Mouse (Mus musculus) MEL (cell line): ENCODE data around the gene BC051665. TPM values are rescaled to one million over a fixed set of nuclear protein-coding genes. Genes with fewer than 3 reads are reported as not detected.

Experiments used
- DNase-seq: peaks from one replicate; pipeline ENCODE4 v3.0.0; 2011; ENCODE audit warnings: low read depth, low spot score
- H3K27ac ChIP-seq: 2 replicates; pipeline ENCODE4 v1.5.1; 2012; ENCODE audit warnings: low read depth, mild to moderate bottlenecking, control low read depth, low read length, moderate library complexity; ENCODE audit not compliant: control insufficient read depth
- H3K27me3 ChIP-seq, 2 experiments: fragments of 150-350 bp in 1 of 2; sonication (generic) in 1 of 2; 2 replicates each; pipeline ENCODE4 v1.6.1; 2012; ENCODE audit warnings: low read length in 2 of 2, mild to moderate bottlenecking in 2 of 2, improper control_type of control experiment in 1 of 2, moderate library complexity in 1 of 2; ENCODE audit not compliant: insufficient read depth in 2 of 2, control insufficient read depth in 1 of 2
- H3K36me3 ChIP-seq, 2 experiments: 2 replicates each; pipeline ENCODE4 v1.6.1; 2012 to 2014; ENCODE audit warnings: low read length in 2 of 2, improper control_type of control experiment in 1 of 2, inconsistent platforms in 1 of 2, mild to moderate bottlenecking in 1 of 2; ENCODE audit not compliant: insufficient read depth in 2 of 2, control insufficient read depth in 1 of 2
- H3K4me1 ChIP-seq, 2 experiments: fragments of 150-350 bp in 1 of 2; sonication (generic) in 1 of 2; 2 replicates each; pipeline ENCODE4 v1.6.1; 2012; ENCODE audit warnings: low read length in 2 of 2, improper control_type of control experiment in 1 of 2, mild to moderate bottlenecking in 1 of 2; ENCODE audit not compliant: insufficient read depth in 2 of 2, control insufficient read depth in 1 of 2
- H3K4me3 ChIP-seq, 2 experiments: fragments of 150-350 bp in 1 of 2; sonication (generic) in 1 of 2; 2 replicates each; pipeline ENCODE4 v1.5.1; 2012; ENCODE audit warnings: low read depth in 2 of 2, low read length in 2 of 2, mild to moderate bottlenecking in 2 of 2, moderate library complexity in 2 of 2, control low read depth in 1 of 2, improper control_type of control experiment in 1 of 2; ENCODE audit not compliant: control insufficient read depth in 1 of 2, insufficient read depth in 1 of 2
- H3K79me2 ChIP-seq: 2 replicates; pipeline ENCODE4 v1.6.1; 2012; ENCODE audit warnings: mild to moderate bottlenecking, low read length, moderate library complexity; ENCODE audit not compliant: control insufficient read depth, poor library complexity, insufficient read depth
- H3K9ac ChIP-seq: 2 replicates; pipeline ENCODE4 v1.6.1; 2012; ENCODE audit warnings: low read depth, mild to moderate bottlenecking, control low read depth, low read length, moderate library complexity; ENCODE audit not compliant: control insufficient read depth, poor library complexity, severe bottlenecking
- H3K9me3 ChIP-seq: fragments of 150-350 bp; sonication (generic); replicated peaks from 2 replicates; pipeline ENCODE4 v1.6.1; 2012; ENCODE audit warnings: mild to moderate bottlenecking, low read length, improper control_type of control experiment, moderate library complexity; ENCODE audit not compliant: insufficient read depth
- BHLHE40 ChIP-seq: IDR thresholded peaks from 2 replicates; pipeline ENCODE4 v1.6.1; 2012; ENCODE audit warnings: low read depth, mild to moderate bottlenecking, inconsistent platforms, low read length, improper control_type of control experiment, borderline replicate concordance
- CTCF ChIP-seq, 3 experiments: IDR thresholded peaks in 2 of 3; conservative IDR thresholded peaks in 1 of 3; 2 replicates each; pipeline ENCODE4 v1.5.1; 2011 to 2012; ENCODE audit warnings: low read length in 3 of 3, low read depth in 2 of 3, mild to moderate bottlenecking in 2 of 3, improper control_type of control experiment in 1 of 3, inconsistent platforms in 1 of 3, mixed read lengths in 1 of 3, moderate library complexity in 1 of 3; ENCODE audit not compliant: control insufficient read depth in 1 of 3, insufficient read depth in 1 of 3, poor library complexity in 1 of 3, severe bottlenecking in 1 of 3
- E2F4 ChIP-seq: IDR thresholded peaks from 2 replicates; pipeline ENCODE4 v1.6.1; 2011; ENCODE audit warnings: low read depth, low read length, improper control_type of control experiment, borderline replicate concordance
- ELF1 ChIP-seq: IDR thresholded peaks from 2 replicates; pipeline ENCODE4 v1.6.1; 2014; ENCODE audit warnings: low read depth, mild to moderate bottlenecking, inconsistent platforms, low read length, improper control_type of control experiment, moderate library complexity
- EP300 ChIP-seq, 2 experiments: IDR thresholded peaks; 2 replicates each; pipeline ENCODE4 v1.6.1; 2011; ENCODE audit warnings: improper control_type of control experiment in 2 of 2, low read length in 2 of 2, low read depth in 1 of 2, mild to moderate bottlenecking in 1 of 2
- GABPA ChIP-seq: IDR thresholded peaks from 2 replicates; pipeline ENCODE4 v1.6.1; 2012; ENCODE audit warnings: low read depth, mild to moderate bottlenecking, inconsistent platforms, low read length, improper control_type of control experiment, moderate library complexity
- GATA1 ChIP-seq: IDR thresholded peaks from 2 replicates; pipeline ENCODE4 v1.6.1; 2011; ENCODE audit warnings: low read depth, low read length, improper control_type of control experiment
- JUND ChIP-seq: IDR thresholded peaks from 2 replicates; pipeline ENCODE4 v1.6.1; 2011; ENCODE audit warnings: low read depth, mild to moderate bottlenecking, improper control_type of control experiment, low read length
- MAFK ChIP-seq: IDR thresholded peaks from 2 replicates; pipeline ENCODE4 v1.6.1; 2011; ENCODE audit warnings: low read depth, mild to moderate bottlenecking, low read length, improper control_type of control experiment, borderline replicate concordance
- MAX ChIP-seq: IDR thresholded peaks from 2 replicates; pipeline ENCODE4 v1.6.1; 2011; ENCODE audit warnings: low read length, improper control_type of control experiment
- MAZ ChIP-seq: IDR thresholded peaks from 2 replicates; pipeline ENCODE4 v1.6.1; 2012; ENCODE audit warnings: low read depth, mild to moderate bottlenecking, inconsistent platforms, low read length, improper control_type of control experiment
- MYB ChIP-seq: IDR thresholded peaks from 2 replicates; pipeline ENCODE4 v1.6.1; 2011; ENCODE audit warnings: mild to moderate bottlenecking, low read depth, low read length, improper control_type of control experiment
- MYC ChIP-seq: IDR thresholded peaks from 2 replicates; pipeline ENCODE4 v1.6.1; 2011; ENCODE audit warnings: low read depth, mild to moderate bottlenecking, low read length, improper control_type of control experiment, moderate library complexity
- NELFE ChIP-seq: IDR thresholded peaks from 2 replicates; pipeline ENCODE4 v1.6.1; 2011; ENCODE audit warnings: low read depth, low read length, improper control_type of control experiment
- NRF1 ChIP-seq: IDR thresholded peaks from 2 replicates; pipeline ENCODE4 v1.6.1; 2014; ENCODE audit warnings: low read depth, mild to moderate bottlenecking, inconsistent platforms, low read length, improper control_type of control experiment, moderate library complexity; ENCODE audit not compliant: poor library complexity, insufficient read depth, severe bottlenecking
- POLR2A ChIP-seq, 2 experiments: IDR thresholded peaks; 2 replicates each; pipeline ENCODE4 v1.6.1; 2011 to 2012; ENCODE audit warnings: low read length in 2 of 2, mild to moderate bottlenecking in 2 of 2, control low read depth in 1 of 2, improper control_type of control experiment in 1 of 2, low read depth in 1 of 2, moderate library complexity in 1 of 2; ENCODE audit not compliant: control insufficient read depth in 1 of 2, insufficient read depth in 1 of 2, poor library complexity in 1 of 2
- POLR2AphosphoS2 ChIP-seq: IDR thresholded peaks from 2 replicates; pipeline ENCODE4 v1.6.1; 2011; ENCODE audit warnings: low read length, improper control_type of control experiment
- POLR2AphosphoS5 ChIP-seq: IDR thresholded peaks from 2 replicates; pipeline ENCODE4 v1.6.1; 2012; ENCODE audit warnings: low read depth, borderline replicate concordance, mild to moderate bottlenecking, inconsistent platforms, low read length, moderate library complexity, mixed read lengths
- RAD21 ChIP-seq: IDR thresholded peaks from 2 replicates; pipeline ENCODE4 v1.6.1; 2011; ENCODE audit warnings: mild to moderate bottlenecking, low read depth, low read length, improper control_type of control experiment
- RCOR1 ChIP-seq: IDR thresholded peaks from 2 replicates; pipeline ENCODE4 v1.6.1; 2012; ENCODE audit warnings: low read depth, mild to moderate bottlenecking, inconsistent platforms, low read length, improper control_type of control experiment
- SIN3A ChIP-seq: IDR thresholded peaks from 2 replicates; pipeline ENCODE4 v1.6.1; 2012; ENCODE audit warnings: low read length, improper control_type of control experiment, inconsistent platforms
- SMC3 ChIP-seq: IDR thresholded peaks from 2 replicates; pipeline ENCODE4 v1.6.1; 2011; ENCODE audit warnings: low read depth, low read length, improper control_type of control experiment
- TAL1 ChIP-seq: IDR thresholded peaks from 2 replicates; pipeline ENCODE4 v1.6.1; 2012; ENCODE audit warnings: mild to moderate bottlenecking, inconsistent platforms, low read length, moderate library complexity, mixed read lengths
- TBP ChIP-seq: IDR thresholded peaks from 2 replicates; pipeline ENCODE4 v1.8.0; 2011; ENCODE audit warnings: low read depth, low read length, improper control_type of control experiment
- TCF12 ChIP-seq: IDR thresholded peaks from 2 replicates; pipeline ENCODE4 v1.6.1; 2014; ENCODE audit warnings: low read depth, mild to moderate bottlenecking, inconsistent platforms, low read length, improper control_type of control experiment, moderate library complexity
- ZC3H11A ChIP-seq: IDR thresholded peaks from 2 replicates; pipeline ENCODE4 v1.6.1; 2012; ENCODE audit warnings: low read depth, mild to moderate bottlenecking, inconsistent platforms, low read length, improper control_type of control experiment
- ZNF384 ChIP-seq: IDR thresholded peaks from 2 replicates; pipeline ENCODE4 v1.6.1; 2012; ENCODE audit warnings: low read depth, mild to moderate bottlenecking, inconsistent platforms, low read length, improper control_type of control experiment
- polyA plus RNA-seq, 2 experiments: library from polyadenylated mRNA; stranded (reverse) in 1 of 2; unstranded in 1 of 2; fragments of >175 nt in 1 of 2; fragments of >200 nt in 1 of 2; gene quantifications; 2 replicates each; pipeline versions ENCODE4 v1.2.1 to v1.2.4; 2012; ENCODE audit warnings: low replicate concordance in 2 of 2, low read depth in 1 of 2; ENCODE audit not compliant: insufficient read length in 2 of 2, insufficient read depth in 1 of 2, missing spikeins in 1 of 2
- total RNA-seq: library from RNA; depleted of rRNA; stranded (reverse); fragments of 300-350 nt; gene quantifications from 2 replicates; pipeline ENCODE4 v1.2.3, GENCODE M21; 2012

Gene BC051665
- total and polyA plus RNA-seq, 3 experiments = not detected

- DNase-seq = peak; percentile 19
- H3K79me2 ChIP-seq = no peaks in the 10 kb centered on the region
- no peaks in the 10 kb centered on the region for H3K9me3 ChIP-seq
- H3K27ac ChIP-seq = no peak overlapping the region
- no peak overlapping the region for H3K9ac ChIP-seq
- TF ChIP-seq CTCF (IDR thresholded peaks at IDR 0.05 in 2 of 3, conservative IDR thresholded peaks at IDR 0.05 in 1 of 3; ENCODE audit: control insufficient read depth in 1 of 3, insufficient read depth in 1 of 3, low read depth in 2 of 3, low read length in 3 of 3, poor library complexity in 1 of 3, severe bottlenecking in 1 of 3) (peak in 1 of 3 experiments; percentile 36; a peak in 2 of 6 replicates), NRF1 (no peak), MYB (no peak), POLR2AphosphoS2 (no peak), RAD21 (peak; percentile 40), NELFE (no peak), ELF1 (no peak), EP300 (IDR thresholded peaks at IDR 0.05; ENCODE audit: low read depth in 1 of 2, low read length in 2 of 2) (no peak), TCF12 (no peak), MYC (no peak), JUND (no peak), E2F4 (no peak), GABPA (no peak), SMC3 (no peak)
- H3K27me3 ChIP-seq = no peaks in the 10 kb centered on the region
- no peak overlapping the region for H3K4me3 ChIP-seq
- H3K4me1 ChIP-seq = peaks cover 6 to 31% of the 10 kb centered on the region in 2 experiments
- H3K36me3 ChIP-seq = peaks cover 0 to 28% of the 10 kb centered on the region in 2 experiments; a peak in 2 of 4 replicates
These were observed 39.0 kb downstream of the BC051665 start for GRCm38 (mm10) chr13:60747201-60747600.

- Histone ChIP-seq H3K4me3 (no peak overlapping the region), H3K79me2 (no peaks in the 10 kb centered on the region), H3K27me3 (no peaks in the 10 kb centered on the region), H3K9me3 (no peaks in the 10 kb centered on the region), H3K36me3 (peaks cover 0 to 28% of the 10 kb centered on the region in 2 experiments; a peak in 2 of 4 replicates), H3K27ac (no peak overlapping the region), H3K9ac (no peak overlapping the region), H3K4me1 (peaks cover 6 to 35% of the 10 kb centered on the region in 2 experiments)
- peak; percentile 68 for DNase-seq
- peak; percentile 67 to 76 (median 75) for TF ChIP-seq CTCF (IDR thresholded peaks at IDR 0.05 in 2 of 3, conservative IDR thresholded peaks at IDR 0.05 in 1 of 3; ENCODE audit: control insufficient read depth in 1 of 3, insufficient read depth in 1 of 3, low read depth in 2 of 3, low read length in 3 of 3, poor library complexity in 1 of 3, severe bottlenecking in 1 of 3)
- TF ChIP-seq ZC3H11A = no peak
- TF ChIP-seq SMC3 = peak; percentile 62
- TF ChIP-seq RAD21 = peak; percentile 10; the same call in 1 of the 2 replicates
These were observed 39.9 kb downstream of the BC051665 start for GRCm38 (mm10) chr13:60746271-60746670.

GRCm38 (mm10) chr13:60745358-60745757 lies 40.8 kb downstream of the BC051665 start:
- H3K9me3 ChIP-seq = no peaks in the 10 kb centered on the region
- H3K79me2 ChIP-seq = no peaks in the 10 kb centered on the region
- peak overlapping the region; percentile 67 for H3K27ac ChIP-seq
- H3K4me1 ChIP-seq = peaks cover 6 to 35% of the 10 kb centered on the region in 2 experiments
- DNase-seq = peak; percentile 81
- H3K4me3 ChIP-seq = peak overlapping the region; percentile 16 to 27; a peak in 3 of 4 replicates
- no peaks in the 10 kb centered on the region for H3K27me3 ChIP-seq
- H3K9ac ChIP-seq = 0 out of 2 replicates have a peak overlapping the region, but pooled peaks have one; percentile 23
- H3K36me3 ChIP-seq = peaks cover 0 to 28% of the 10 kb centered on the region in 2 experiments; a peak in 2 of 4 replicates
- TF ChIP-seq MAZ = no peak
- TF ChIP-seq POLR2AphosphoS5 = no peak
- peak; percentile 92 for TF ChIP-seq GATA1
- TF ChIP-seq ZNF384 = no peak
- TF ChIP-seq TBP = no peak
- TF ChIP-seq TCF12 = peak; percentile 85
- 0 out of 2 replicates have a peak, but pooled peaks have one; percentile 49 for TF ChIP-seq RCOR1
- no peak for TF ChIP-seq BHLHE40
- TF ChIP-seq MYC = peak; percentile 65
- TF ChIP-seq SIN3A = no peak
- TF ChIP-seq MYB = no peak
- peak; percentile 84 for TF ChIP-seq MAX
- peak; percentile 87 for TF ChIP-seq TAL1
- TF ChIP-seq EP300 (IDR thresholded peaks at IDR 0.05; ENCODE audit: low read depth in 1 of 2, low read length in 2 of 2) = peak; percentile 58 to 85; a peak in 3 of 4 replicates
- no peak for TF ChIP-seq MAFK
- TF ChIP-seq POLR2A (IDR thresholded peaks at IDR 0.05; ENCODE audit: control insufficient read depth in 1 of 2, insufficient read depth in 1 of 2, low read depth in 1 of 2, low read length in 2 of 2, poor library complexity in 1 of 2) = no peak
